Mouse (Mus musculus): Measurements from ENCODE around the gene Slc25a38.

The Slc25a38 gene

GRCm38 (mm10) chr9:120140652-120141051, 30.5 kb downstream of the Slc25a38 start:
- peak; percentile 51 to 84 for DNase-seq (ENCODE audit: low spot score in 2 of 2)

DNA sequence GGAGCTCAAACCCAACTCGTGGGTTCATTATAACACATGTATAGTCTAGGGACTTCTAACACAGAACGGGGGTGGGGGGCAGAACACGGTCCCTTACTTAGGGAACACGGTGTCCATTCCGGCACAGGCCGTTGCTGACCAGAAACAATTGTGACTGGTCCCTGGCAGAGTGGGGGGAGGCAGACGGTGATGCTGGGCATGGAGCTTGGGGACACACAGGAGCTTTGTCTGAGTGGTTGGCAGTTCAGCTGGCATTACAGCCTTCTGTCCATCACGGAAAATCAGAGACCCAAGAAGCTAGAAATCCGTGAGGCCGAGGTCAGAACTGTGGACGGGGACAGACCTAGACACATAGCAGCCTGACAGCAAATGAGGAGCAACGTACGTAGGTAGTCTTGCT, 34.3 kb downstream of the Slc25a38 start:
- no peak for DNase-seq (ENCODE audit: low spot score in 2 of 2)

- no peak for DNase-seq (ENCODE audit: low spot score in 2 of 2)
Measured at GRCm38 (mm10) chr9:120149222-120149828, 39.2 kb downstream of the Slc25a38 start, which contains the start of gene Mobp. TSS of gene Mobp (plus strand) at chr9:120149707.

DNA sequence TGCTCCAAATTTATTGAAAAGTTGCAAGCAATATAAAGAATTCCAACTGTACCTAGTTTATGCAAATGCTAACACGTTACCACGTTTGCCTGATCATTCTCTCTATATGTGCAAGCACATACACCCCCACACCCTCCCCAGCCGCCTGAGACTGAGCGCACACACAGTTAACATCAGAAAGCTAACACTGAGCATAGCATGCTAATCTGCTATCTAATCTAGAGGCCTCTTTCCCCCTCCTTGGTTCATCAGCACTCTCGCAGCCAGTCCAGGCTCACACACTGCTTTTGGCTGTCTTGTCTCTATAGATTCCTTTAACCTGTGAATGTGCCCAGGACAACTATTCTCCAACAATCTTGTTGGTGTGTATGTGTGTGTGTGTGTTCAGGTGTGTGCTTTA, 41.0 kb downstream of the Slc25a38 start:
- no peak for DNase-seq (ENCODE audit: low spot score in 2 of 2)

DNA sequence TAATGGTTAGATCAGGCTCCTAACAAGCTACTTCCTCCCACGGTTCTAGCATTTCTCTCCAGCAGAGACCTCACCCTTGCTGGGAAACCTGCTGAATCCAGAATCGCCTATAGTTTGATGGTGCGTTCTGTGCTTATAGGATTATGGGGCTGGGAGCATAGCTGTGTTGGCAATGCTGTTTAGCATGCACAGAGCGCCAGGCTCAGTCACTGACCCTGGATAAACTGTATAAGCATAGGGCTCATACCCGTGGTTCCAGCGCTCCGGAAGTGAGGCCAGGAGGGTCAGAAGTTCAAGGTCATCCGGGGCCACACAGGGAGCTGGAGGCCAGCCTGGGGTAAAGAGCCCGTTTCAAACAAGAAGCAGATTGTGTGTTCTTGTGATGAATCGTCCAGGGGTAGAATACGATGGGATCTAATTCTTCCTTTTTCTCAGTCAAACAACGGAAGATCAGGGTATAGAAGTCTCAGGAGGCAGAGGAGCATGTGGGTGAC, 41.8 kb downstream of the Slc25a38 start:
- no peak for DNase-seq (ENCODE audit: low spot score in 2 of 2)

- no peak for DNase-seq (ENCODE audit: low spot score in 2 of 2)
Measured at GRCm38 (mm10) chr9:120158047-120158446, 47.9 kb downstream of the Slc25a38 start.

GRCm38 (mm10) chr9:120163862-120164261, 53.7 kb downstream of the Slc25a38 start:
- DNase-seq (ENCODE audit: low spot score in 2 of 2): no peak

DNA sequence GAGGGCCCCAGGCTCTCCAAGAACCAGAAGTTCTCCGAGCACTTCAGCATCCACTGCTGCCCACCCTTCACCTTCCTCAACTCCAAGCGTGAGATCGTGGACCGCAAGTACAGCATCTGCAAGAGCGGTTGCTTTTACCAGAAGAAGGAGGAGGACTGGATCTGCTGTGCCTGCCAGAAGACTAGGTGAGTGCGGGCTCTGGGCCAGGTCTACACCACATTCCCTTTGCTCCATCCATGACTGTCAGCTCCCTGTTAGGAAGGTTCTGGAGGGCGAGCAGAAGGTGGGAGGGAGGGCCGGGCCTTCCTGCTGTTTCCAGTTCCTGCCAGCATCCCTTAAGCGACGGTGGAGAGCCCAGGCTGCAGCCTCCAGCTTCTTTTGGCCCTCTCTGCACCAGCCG, 57.7 kb downstream of the Slc25a38 start:
- DNase-seq (ENCODE audit: low spot score in 2 of 2): no peak

DNA sequence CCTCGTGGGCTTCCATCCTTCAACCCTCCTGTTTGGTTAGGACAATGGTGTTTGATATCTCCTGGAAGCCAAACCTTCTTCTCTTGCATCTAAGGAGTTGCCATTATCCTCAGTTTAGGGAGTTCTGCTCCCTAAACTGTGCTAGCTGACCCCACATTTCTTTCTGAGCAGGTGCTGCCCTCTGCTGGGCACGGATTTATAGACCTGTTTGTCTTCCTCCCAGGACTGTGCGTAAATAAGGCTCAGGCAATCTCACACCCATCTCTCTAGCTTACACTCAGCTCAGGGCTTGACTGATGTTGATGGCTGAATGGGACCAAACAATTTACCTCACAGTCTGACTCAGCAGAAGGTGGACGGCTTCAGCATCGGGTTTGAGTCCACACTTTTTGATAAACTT, 61.1 kb downstream of the Slc25a38 start:
- DNase-seq (ENCODE audit: low spot score in 2 of 2): peak; percentile 51 to 79

Data from spleen, postnatal 10 days (tissue).